Mouse (Mus musculus) cerebellum, adult 2 months (tissue): Measurements from ENCODE around the gene Hdac9.

Experiments used
- CTCF ChIP-seq: fragments of 200-500 bp; IDR thresholded peaks from 2 replicates; pipeline ENCODE4 v1.5.1; 2011; ENCODE audit warnings: low read depth, mild to moderate bottlenecking, control low read depth, low read length, moderate library complexity, borderline replicate concordance; ENCODE audit not compliant: insufficient read depth
- POLR2A ChIP-seq: fragments of 200-500 bp; IDR thresholded peaks from 2 replicates; pipeline ENCODE4 v1.6.1; 2011; ENCODE audit warnings: low read length, control low read depth, borderline replicate concordance; ENCODE audit not compliant: insufficient read depth

DNA sequence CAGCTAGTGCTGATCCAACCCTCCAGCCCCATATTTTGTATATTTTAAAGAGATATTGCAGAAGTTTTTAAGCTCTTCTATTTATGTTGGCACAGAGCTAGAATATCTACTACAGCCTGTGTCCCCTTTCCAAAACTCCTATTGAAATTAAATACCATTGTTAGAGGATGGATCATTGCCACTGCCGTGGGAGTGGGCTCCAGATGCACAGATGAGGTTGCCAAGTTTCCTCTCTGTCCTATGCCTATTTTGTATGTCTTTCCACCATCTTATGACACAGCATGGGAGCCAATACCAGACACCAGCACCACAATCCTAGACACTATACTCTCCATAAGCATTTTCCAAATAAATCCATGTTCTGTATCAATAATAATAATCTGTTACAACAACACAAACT lies 743.9 kb downstream of the Hdac9 start:
- TF ChIP-seq POLR2A (no peak), CTCF (no peak)
